Mouse (Mus musculus) stomach, embryonic 16.5 days (tissue): ENCODE data around the gene Tprn. TPM values are rescaled to one million over a fixed set of nuclear protein-coding genes. Genes with fewer than 3 reads are reported as not detected.

ENCODE experiments used
- ATAC-seq: fragments of 200-750 bp; cut with Nextera tagmentation; 2 replicates; pipeline ENCODE4 v1.8.0; 2017; ENCODE audit warnings: moderate number of reproducible peaks, moderate TSS enrichment; ENCODE audit not compliant: insufficient read depth, low FRiP score
- H3K27ac ChIP-seq: fragments of 300-500 bp; sonication (generic); 2 replicates; pipeline ENCODE4 v1.5.1; 2014; ENCODE audit warnings: low read length
- H3K27me3 ChIP-seq: fragments of 300-500 bp; sonication (generic); 2 replicates; pipeline ENCODE4 v1.6.1; 2014; ENCODE audit warnings: low read length, control low read depth, mixed read lengths; ENCODE audit not compliant: control insufficient read depth, insufficient read depth
- H3K36me3 ChIP-seq: fragments of 300-500 bp; sonication (generic); 2 replicates; pipeline ENCODE4 v1.6.1; 2014; ENCODE audit warnings: low read length; ENCODE audit not compliant: control insufficient read depth, insufficient read depth
- H3K4me1 ChIP-seq: fragments of 300-500 bp; sonication (generic); 2 replicates; pipeline ENCODE4 v1.6.1; 2014; ENCODE audit warnings: low read length, control low read depth, mixed read lengths; ENCODE audit not compliant: control insufficient read depth, insufficient read depth
- H3K4me2 ChIP-seq: fragments of 300-500 bp; sonication (generic); 2 replicates; pipeline ENCODE4 v1.6.1; 2014; ENCODE audit warnings: low read depth, low read length, mixed read lengths
- H3K4me3 ChIP-seq: fragments of 300-500 bp; sonication (generic); replicated peaks from 2 replicates; pipeline ENCODE4 v1.5.1; 2014; ENCODE audit warnings: mild to moderate bottlenecking, low read length
- H3K9ac ChIP-seq: fragments of 300-500 bp; sonication (generic); 2 replicates; pipeline ENCODE4 v1.6.1; 2014; ENCODE audit warnings: low read length
- H3K9me3 ChIP-seq: fragments of 300-500 bp; sonication (generic); replicated peaks from 2 replicates; pipeline ENCODE4 v1.6.1; 2016; ENCODE audit warnings: low read length, control low read depth; ENCODE audit not compliant: control insufficient read depth
- WGBS: fragments of 180-500 bp; shearing (Covaris S2); extraction: QIAGEN DNeasy Blood & Tissue Kit; methylation state at CpG from one replicate; pipeline ENCODE4 v1.1.7; 2014; 5-methylcytosine and 5-hydroxymethylcytosine counted together
- polyA plus RNA-seq: library from polyadenylated mRNA; unstranded; fragments of >200 nt; fragmentation: Nextera tagmentation; extraction: Ambion mirVana; gene quantifications from 2 replicates; pipeline ENCODE4 v1.2.1, GENCODE M21; 2015

Gene Tprn
- polyA plus RNA-seq, 1 experiment from 2014 or later = 17.9 TPM

DNA sequence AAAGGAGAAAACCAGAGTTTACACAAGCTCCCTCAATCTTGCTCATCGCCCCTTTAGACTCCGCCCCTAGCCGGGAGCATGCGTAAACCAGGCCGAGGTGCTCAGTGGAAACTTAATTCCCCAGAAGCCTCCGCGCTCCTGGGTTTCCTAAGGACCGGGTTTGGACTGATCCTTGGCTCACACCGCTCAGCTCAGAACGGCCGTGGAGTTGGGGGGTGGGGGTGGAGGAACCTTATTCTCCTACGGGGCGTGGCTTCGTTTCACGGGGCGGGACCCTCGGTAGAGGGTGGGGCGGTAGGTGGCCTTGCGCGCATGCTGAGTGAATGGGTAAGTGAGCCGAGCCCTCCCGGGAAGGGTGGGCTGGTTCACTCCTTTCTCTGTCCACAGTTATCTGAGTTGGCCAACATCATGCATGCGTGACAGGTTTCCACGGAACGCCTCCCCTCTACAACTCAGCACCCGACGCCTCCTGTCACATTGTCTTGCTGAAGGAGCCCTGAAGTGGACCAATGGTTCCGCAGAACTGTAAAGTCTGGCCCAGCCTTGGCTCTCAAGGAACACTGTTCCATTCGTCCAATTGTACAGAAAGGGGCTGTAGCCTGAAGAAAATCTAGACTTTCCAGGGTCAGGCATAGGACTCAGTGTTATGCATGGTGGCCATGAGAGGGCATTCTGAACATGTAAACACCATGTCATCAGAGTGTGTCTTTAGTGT is 21.5 kb upstream of the Tprn start:
- H3K4me2 ChIP-seq = peak overlapping the region; percentile 96
- H3K4me1 ChIP-seq = peaks cover 29% of the 10 kb centered on the region
- 0 out of 2 replicates have a peak, but pooled peaks cover 4% of the 10 kb centered on the region for H3K36me3 ChIP-seq
- H3K27me3 ChIP-seq = peaks cover 15% of the 10 kb centered on the region
- 1% methylated on average over 29 of the region's 29 CpGs for WGBS
- peak overlapping the region; percentile 70 for H3K9ac ChIP-seq
- peak overlapping the region; percentile 50 for H3K27ac ChIP-seq
- H3K9me3 ChIP-seq = no peaks in the 10 kb centered on the region
- H3K4me3 ChIP-seq = peak overlapping the region; percentile 57
- peak; percentile 87 for ATAC-seq

DNA sequence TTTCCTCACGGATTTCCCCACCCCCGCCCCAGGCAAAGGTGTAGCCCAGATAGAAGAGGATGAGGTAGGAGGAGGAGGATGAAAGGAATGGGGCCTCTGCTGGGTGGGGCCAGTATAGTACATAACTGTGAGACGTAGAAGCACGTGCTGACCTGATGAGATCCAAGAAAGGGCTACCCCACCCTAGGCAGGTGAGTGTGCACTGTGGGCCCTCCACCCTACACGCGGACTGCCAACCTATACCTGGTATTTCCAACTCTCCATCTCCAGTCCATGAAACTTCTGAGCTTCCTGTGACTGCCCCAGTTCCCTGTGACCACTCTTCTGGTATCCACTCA is 21.0 kb upstream of the Tprn start:
- Histone ChIP-seq H3K27me3 (peaks cover 15% of the 10 kb centered on the region), H3K9ac (peak overlapping the region; percentile 80), H3K4me3 (peak overlapping the region; percentile 57), H3K27ac (peak overlapping the region; percentile 70), H3K4me2 (peak overlapping the region; percentile 96), H3K36me3 (0 out of 2 replicates have a peak, but pooled peaks cover 5% of the 10 kb centered on the region), H3K4me1 (peaks cover 33% of the 10 kb centered on the region), H3K9me3 (no peaks in the 10 kb centered on the region)
- 11% methylated on average over 6 of the region's 6 CpGs for WGBS
- peak; percentile 41 for ATAC-seq

DNA sequence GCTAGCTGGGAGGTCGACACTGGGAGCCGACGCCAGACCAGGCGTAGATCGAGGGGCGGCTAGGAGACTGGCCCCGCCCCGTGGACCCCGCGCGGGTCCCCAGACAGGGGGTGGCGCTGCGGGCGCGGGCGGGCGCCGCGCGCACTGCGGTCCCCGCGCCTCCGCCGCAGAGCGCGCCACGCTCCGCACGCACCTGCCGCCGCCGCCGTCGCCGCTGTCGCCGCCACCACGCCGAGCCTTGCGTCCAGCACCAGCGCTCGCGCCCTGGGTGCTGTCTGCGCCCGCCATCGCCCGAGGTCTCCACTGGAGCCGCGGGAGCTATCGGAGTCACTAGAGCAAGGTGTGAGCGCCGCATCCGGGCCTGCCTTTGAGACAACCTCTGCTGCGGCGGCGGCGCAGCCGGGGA is 20.3 kb upstream of the Tprn start, which contains the start of the genes Rnf208 and Cysrt1:
Rnf208 (plus strand) TSS at position 155 of the 406 bp plus-strand sequence.
Cysrt1 (minus strand) TSS at position 352 of the 406 bp plus-strand sequence.
- Histone ChIP-seq H3K4me3 (peak within 1 kb of the TSS; percentile 57), H3K9ac (peak within 1 kb of the TSS; percentile 80)
- under 1% methylated on average over 42 of the region's 59 CpGs for WGBS

DNA sequence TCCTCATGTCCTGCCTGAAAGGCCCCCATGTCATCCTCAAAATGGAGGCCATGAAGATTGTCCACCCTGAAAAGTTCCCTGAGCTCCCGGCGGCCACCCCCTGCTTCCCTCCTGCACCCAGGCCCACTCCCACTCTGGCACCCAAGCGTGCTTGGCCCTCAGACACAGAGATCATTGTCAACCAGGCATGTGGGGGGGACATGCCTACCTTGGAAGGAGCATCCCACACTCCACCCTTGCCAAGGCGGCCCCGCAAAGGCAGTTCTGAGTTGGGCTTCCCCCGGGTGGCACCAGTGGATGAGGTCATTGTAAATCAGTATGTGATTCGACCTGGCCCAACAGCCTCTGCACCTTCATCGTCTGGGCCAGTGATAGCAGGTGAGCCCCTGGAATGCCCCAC is 19.1 kb upstream of the Tprn start:
- Histone ChIP-seq H3K27ac (no peak overlapping the region), H3K4me2 (no peak overlapping the region; the same call in 1 of the 2 replicates), H3K4me1 (peaks cover 33% of the 10 kb centered on the region), H3K9ac (no peak overlapping the region; the same call in 1 of the 2 replicates), H3K36me3 (peaks cover 5% of the 10 kb centered on the region; the same call in 1 of the 2 replicates), H3K4me3 (no peak overlapping the region), H3K27me3 (peaks cover 15% of the 10 kb centered on the region), H3K9me3 (no peaks in the 10 kb centered on the region)
- 71% methylated on average over 8 of the region's 8 CpGs for WGBS
- no peak for ATAC-seq

More for the DNA sequence above, 20.3 kb upstream of the Tprn start, which contains the start of the genes Rnf208 and Cysrt1:
- Histone ChIP-seq H3K27me3 (peaks cover 15% of the 10 kb centered on the region), H3K4me2 (peak within 1 kb of the TSS; percentile 96), H3K4me1 (peaks cover 33% of the 10 kb centered on the region), H3K9me3 (no peaks in the 10 kb centered on the region), H3K27ac (peak within 1 kb of the TSS; percentile 70), H3K36me3 (0 out of 2 replicates have a peak, but pooled peaks cover 5% of the 10 kb centered on the region)
- ATAC-seq = no peak

DNA sequence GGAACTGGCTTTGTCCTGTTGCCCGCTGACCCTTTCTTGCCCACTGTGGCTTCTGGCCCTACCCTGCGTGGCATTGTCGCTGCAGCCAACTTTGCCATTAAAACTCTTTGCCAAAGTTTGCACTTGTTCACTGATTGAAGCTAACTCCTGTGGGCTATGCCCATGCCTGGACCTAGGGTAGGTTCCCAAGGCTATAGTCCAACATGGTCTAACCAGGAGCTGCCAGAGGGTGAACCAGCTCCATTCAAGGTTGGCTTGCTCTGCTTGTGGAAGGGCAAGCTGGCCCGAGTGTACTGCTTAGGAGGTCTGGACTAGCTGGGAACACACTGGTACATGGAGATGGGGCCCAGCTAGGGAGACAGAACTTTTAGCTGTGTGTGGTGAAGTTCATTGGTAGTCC is 18.3 kb upstream of the Tprn start:
- Histone ChIP-seq H3K4me1 (peaks cover 30% of the 10 kb centered on the region), H3K27ac (no peak overlapping the region), H3K27me3 (peaks cover 15% of the 10 kb centered on the region), H3K9me3 (no peaks in the 10 kb centered on the region), H3K4me3 (no peak overlapping the region), H3K36me3 (peaks cover 11% of the 10 kb centered on the region; the same call in 1 of the 2 replicates), H3K4me2 (no peak overlapping the region), H3K9ac (no peak overlapping the region)
- WGBS = 84% methylated on average over 4 of the region's 4 CpGs
- ATAC-seq = no peak

DNA sequence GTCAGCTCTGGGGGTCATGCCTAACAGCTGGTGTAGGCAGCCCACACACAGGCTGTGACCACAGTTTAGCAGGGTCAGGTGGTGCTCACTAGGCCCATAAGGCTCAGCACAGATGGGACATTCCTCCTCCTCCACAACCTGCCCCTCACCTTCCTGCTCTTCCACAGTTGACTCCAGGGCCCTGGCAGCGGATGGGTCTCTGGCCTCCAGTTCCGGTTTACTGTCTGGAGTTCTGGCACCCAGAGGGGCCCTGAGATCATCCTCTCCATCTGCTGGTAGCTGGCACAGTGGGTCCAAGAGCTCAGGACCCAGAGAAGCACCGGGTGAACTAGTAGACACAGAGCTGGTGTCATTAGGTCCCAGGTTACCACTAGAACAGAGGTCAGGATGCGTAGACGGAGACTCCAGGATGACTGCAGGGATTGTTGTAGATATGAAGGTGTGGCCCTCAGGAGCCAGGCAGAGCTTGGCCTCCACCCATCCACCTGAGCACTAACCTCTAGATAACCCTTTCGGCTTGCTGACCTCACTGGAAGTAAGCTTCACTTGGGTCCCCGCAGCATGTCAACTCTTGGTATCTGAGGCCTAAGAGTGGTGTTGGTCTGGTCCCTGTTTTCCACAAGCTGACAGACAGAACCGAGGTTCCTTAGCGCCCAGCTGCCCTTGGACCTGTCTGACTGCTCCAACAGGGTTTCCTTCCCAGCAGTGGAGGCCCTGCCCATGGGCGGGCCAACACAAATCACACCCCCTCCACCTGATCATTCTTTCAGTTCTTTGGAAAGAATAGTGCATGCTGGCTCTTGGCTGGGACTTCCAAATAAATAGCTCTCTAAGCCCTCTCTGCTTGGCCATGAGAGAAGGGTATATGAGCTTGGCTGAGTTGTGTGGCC is 16.0 kb upstream of the Tprn start, which contains the start of gene AL732309.1:
AL732309.1 (minus strand) TSS at position 681 of the 890 bp plus-strand sequence.
- Histone ChIP-seq H3K9me3 (no peaks in the 10 kb centered on the region), H3K27ac (peak within 1 kb of the TSS; percentile 82), H3K9ac (peak within 1 kb of the TSS; percentile 28; the same call in 1 of the 2 replicates), H3K4me3 (peak within 1 kb of the TSS; percentile 12; the same call in 1 of the 2 replicates), H3K4me2 (peak within 1 kb of the TSS; percentile 23), H3K4me1 (peaks cover 16% of the 10 kb centered on the region), H3K27me3 (peaks cover 14% of the 10 kb centered on the region), H3K36me3 (peaks cover 16% of the 10 kb centered on the region)
- ATAC-seq = peak; percentile 68; the same call in 1 of the 2 replicates
- 78% methylated on average over 10 of the region's 10 CpGs for WGBS

DNA sequence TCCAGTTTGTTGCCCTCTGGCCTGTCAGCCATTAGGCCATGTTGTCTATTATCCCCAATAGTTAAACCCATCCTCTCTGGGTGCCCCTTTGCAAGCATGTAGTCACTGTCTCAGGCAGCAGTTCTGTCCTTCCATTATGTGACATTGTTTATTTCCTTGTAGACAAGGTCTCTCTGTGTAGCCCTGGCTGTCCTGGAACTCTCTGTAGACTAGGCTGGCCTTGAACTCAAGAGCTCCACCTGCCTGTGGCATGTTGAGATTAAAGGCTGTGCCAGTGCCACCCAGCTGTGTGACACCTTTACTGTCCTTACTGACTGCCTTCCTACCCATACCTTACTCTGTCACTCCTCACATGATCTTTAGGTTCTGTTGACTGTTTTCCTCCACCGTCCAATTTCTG is 10.1 kb upstream of the Tprn start:
- Histone ChIP-seq H3K4me1 (peaks cover 14% of the 10 kb centered on the region), H3K36me3 (peaks cover 11% of the 10 kb centered on the region), H3K27me3 (no peaks in the 10 kb centered on the region), H3K4me2 (no peak overlapping the region), H3K9me3 (no peaks in the 10 kb centered on the region), H3K27ac (no peak overlapping the region), H3K9ac (no peak overlapping the region), H3K4me3 (no peak overlapping the region)
- no peak for ATAC-seq
- WGBS = 87% methylated on average over 1 of the region's 1 CpGs

DNA sequence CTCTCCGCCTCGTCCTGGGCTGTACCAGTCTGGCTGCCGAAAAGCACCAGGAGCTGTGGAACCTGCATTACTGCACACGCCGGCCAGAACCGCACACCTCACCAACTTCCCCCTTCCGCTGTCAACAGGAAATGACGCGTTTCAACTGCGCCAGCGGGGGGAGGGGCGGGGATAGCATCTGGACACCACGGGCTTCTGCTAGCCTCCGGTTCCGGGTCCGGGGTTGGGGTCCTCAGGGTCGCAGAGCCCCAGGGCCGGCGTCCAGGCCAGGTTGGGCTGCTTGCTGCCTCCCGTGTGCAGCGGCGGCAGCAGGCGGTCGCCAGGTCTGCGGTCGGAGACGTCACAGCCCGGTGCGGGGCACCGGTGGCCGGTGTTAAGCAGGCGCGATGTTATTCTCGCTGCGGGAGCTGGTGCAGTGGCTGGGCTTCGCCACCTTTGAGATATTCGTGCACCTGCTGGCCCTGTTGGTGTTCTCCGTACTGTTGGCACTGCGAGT is 7.1 kb upstream of the Tprn start, which contains the start of gene Tmem203:
Tmem203 (plus strand) TSS at position 156 of the 496 bp plus-strand sequence.
- no peaks in the 10 kb centered on the region for H3K27me3 ChIP-seq
- peak; percentile 81 for ATAC-seq
- H3K36me3 ChIP-seq = no peaks in the 10 kb centered on the region
- peak within 1 kb of the TSS; percentile 48 for H3K27ac ChIP-seq
- peak within 1 kb of the TSS; percentile 84 for H3K9ac ChIP-seq
- H3K4me1 ChIP-seq = peaks cover 14% of the 10 kb centered on the region
- peak within 1 kb of the TSS; percentile 91 for H3K4me2 ChIP-seq
- H3K9me3 ChIP-seq = no peaks in the 10 kb centered on the region
- peak within 1 kb of the TSS; percentile 85 for H3K4me3 ChIP-seq
- WGBS = under 1% methylated on average over 39 of the region's 39 CpGs
